Mouse (Mus musculus) activated CD4-positive, CD25-positive, alpha-beta regulatory T cell, adult 4 months (primary cell): Measurements from ENCODE around the gene Vsir. TPM values are rescaled to one million over a fixed set of nuclear protein-coding genes. Genes with fewer than 3 reads are reported as not detected.

Experiments used
- ATAC-seq: one replicate; pipeline ENCODE4 v1.8.0; 2017
- polyA plus RNA-seq, 2 experiments: library from polyadenylated mRNA; unstranded; fragments of 100-300 nt; shearing (Covaris generic); gene quantifications; one replicate each; pipeline ENCODE4 v1.2.1; 2017

The Vsir gene
- polyA plus RNA-seq = 100 to 1,000 TPM; 182 to 186 TPM

DNA sequence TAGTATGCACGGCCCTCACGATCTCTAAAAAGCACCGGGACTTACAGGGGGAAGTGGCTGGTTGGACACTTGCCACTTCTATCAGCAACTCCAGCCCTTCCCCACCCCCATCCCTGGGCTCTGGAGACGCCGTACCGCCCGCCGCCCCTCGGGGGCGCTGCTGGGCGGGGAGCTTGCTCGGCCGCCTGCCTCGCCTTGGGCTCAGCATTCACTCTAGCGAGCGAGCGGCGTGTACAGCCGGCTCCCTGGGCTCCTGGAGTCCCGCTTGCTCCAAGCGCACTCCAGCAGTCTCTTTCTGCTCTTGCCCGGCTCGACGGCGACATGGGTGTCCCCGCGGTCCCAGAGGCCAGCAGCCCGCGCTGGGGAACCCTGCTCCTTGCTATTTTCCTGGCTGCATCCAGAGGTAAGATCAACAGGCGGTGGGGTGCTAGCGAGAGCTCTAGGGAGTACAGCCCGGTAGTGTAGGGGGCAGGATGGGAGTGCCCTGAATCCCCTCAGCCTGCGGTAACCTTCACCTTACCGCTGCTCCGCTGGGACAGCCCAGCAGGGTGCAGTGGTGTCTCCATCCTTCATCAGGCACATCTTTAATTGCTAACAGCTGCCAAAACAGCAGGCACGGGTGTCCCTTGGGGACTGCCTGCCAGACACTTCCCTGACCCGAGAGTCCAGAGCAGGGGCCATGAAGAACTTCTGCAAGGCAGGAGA lies at the start of gene Vsir:
TSS of gene Vsir (plus strand) at position 151 of the 705 bp plus-strand sequence.
- ATAC-seq = peak; percentile 53

DNA sequence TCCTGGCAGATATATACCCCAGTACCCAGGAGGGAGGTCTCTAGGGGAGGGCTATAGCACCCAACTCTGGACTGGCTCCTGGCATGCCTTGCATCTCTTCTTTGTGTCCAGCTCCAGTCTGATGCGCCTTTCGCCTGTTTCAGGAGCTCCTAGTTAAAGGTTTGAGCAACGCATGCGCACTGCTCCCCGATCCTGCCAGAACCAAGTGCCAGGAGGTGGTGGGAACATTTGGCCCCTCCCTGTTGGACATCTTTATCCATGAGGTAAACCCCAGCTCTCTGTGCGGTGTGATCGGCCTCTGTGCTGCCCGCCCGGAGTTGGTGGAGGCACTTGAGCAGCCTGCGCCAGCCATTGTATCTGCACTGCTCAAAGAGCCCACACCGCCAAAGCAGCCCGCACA lies 47.0 kb upstream of the Vsir start:
- ATAC-seq = no peak

DNA sequence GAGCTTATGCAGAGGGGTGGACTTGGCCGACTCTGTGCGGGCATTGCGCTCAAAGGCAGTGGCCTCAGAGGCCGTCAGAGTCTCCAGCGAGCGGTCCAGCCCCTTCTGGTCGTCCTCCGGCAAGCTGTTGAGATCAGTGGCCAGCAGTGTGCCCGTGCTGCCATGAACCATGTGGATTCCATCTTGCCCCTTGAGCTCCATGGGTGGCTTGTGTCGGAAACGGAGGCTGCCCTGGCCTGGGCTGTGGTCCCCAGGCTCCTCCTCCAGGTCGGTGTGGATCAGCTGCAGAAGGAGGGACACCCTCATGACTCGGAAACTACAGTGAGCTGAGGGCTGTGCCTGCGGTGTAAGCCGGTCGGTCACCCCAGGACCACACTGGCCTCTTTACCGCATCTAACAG lies 43.2 kb upstream of the Vsir start:
- ATAC-seq = no peak

DNA sequence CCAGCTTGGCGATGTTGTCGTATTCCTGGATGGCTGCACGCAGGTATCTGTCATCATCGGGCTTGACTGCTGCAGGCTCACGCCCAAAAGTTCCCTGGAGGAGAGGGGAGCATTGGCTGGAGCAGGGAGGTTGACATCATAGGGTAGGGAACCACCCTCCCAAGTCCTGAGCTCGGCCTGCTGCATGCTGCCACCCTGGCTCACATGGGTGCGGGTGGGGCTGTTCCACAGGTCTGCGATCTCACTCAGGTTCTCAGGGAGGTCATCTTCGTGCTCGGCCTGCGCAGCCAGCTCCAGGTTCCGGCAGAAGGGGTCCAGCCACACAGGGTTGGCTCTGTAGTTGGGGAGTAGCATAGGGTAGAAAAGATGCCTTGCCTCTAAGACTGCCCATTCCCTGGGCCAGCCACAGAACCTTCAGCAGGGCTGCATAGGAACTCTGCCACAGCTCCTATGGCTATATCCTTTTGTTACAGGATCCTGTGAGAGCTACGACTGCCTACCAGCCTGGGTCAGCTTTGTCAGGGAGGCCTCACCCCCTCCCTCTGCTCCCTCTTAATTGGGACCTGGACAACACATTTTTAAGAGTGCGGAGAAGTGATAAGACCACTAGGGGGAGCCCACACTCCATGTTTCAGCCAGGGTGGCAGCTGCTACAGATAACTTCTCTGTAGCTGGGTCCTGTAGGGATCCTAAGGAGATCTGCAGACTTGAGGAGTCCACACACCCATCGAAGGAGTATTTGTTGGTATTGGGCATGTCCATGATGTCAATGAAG lies 41.6 kb upstream of the Vsir start:
- peak; percentile 82 for ATAC-seq

DNA sequence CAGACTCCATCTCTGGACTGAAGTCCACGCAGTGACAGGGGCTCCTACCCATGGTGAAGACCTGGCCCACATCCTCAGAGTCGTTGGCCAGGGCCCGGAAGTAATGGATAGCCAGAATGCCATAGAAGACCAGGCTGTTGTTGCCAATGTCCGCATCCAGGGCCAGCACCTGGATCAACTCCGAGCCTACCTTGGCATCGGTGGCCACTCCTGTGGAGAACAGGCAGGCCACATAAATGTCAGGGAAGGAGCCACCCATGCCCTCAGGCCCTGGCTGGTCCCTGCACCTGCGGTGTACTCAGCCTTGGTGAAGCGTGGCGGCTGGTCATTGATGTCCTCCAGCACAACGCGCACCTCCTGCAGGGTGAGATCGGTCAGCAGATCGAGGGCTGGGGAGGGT lies 36.0 kb upstream of the Vsir start:
- ATAC-seq = no peak

DNA sequence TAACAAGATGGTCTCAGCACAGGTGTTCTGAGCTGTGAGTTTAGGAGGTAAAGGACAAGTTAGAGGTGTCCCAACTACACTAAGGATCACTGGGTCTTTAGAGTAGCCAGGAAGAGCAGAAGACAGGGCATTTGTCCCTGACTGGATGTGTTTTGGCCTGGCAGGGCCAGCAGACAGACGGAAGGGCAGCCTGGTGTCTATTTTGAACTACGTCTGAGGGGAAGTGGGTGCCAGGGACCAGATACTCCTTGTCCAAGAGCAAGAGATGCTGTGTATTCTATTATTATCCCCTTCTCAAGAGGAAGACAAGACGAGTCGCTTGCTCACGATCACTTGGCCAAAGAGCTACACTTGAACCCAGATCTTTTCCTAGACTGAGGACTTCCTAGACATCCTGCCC lies 33.0 kb upstream of the Vsir start:
- ATAC-seq = no peak

DNA sequence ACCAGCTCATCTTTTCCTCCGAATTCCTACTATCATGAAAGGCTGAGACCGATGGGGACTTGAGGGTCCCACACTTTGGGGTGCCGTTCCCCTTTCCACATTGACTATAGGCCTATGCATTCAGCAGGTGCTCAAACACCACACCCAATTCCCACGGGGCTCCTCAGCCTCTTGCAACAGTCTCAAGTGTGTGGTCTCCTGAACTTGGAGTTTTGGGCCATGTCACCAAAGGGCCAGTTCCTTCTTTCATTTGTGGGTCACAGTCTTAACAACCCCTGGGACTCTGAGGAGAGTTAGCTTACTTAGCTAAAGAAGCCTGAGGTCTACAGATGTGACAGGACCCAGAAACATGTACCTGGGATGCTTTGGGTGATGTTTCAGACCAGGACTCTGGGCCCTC lies 30.5 kb upstream of the Vsir start:
- no peak for ATAC-seq

DNA sequence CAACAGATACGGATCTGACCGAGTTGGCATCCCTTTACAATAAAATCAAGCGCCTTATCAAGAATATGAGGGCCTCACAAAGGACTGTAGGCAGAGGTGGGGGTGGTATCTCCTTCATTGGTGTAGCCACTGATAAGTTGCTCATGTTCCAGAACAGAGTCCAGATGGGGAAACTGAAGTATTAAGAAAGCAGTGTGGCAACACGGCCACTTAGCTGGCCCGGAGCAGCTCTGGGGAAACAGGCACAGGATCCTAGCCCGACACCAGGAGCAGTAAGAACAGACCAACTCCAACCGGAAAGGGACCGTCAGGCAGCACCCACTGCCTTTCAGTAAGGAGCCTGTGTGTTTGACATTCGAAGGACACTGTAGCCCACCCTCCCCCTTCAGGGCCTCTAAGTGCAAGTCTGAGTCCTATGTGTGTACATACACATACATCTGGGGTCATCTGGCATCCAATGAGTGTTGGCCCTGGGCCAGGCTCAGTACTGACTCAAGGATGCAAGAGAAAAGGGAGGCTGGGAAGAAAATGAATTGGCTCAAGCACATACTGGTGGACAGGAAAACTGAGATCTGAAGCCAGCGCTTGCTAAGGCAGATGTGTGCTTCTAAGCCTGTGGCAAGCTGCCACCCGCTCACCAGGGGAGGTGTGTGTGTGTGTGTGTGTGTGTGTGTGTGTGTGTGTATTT lies 17.5 kb upstream of the Vsir start:
- ATAC-seq = no peak

DNA sequence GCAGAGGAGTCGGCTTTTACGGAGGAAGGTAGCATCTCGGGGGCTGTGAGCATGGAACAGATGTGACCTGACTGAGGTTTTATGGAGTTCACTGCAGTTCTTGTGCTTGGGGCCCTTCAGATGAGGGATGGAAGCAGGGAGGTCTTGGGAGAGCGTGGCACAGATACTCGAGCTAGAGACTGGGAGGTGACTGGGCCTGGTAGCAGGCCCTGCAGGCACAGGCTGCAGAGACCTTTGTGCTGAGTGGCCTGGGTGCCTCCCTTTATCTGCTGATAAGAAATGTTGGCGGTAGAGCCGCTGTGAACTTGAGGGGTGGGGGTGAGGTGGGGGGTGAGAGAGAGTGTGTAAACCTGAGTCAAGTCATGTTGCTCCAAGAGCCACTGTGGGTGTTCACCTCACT lies 12.1 kb upstream of the Vsir start:
- ATAC-seq = no peak

DNA sequence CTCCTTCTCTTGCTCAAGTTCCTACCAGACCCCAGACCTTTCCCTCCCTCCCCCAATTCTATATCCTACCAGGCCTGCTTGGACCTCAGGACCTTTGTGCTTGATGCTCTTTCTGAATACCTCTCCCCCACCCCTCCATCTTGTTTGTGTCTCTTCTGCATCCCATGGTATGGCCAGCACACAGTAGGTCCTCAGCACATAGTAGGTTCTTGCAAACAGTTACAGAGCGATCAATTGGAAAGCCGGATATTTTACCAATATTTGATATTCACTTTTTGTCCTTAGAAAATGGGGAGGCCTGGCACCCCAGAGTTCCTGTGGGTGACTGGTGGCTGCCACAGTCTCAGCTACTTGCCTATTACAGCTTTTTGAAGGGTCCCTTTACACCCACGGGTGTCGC lies 11.6 kb upstream of the Vsir start:
- ATAC-seq = no peak

DNA sequence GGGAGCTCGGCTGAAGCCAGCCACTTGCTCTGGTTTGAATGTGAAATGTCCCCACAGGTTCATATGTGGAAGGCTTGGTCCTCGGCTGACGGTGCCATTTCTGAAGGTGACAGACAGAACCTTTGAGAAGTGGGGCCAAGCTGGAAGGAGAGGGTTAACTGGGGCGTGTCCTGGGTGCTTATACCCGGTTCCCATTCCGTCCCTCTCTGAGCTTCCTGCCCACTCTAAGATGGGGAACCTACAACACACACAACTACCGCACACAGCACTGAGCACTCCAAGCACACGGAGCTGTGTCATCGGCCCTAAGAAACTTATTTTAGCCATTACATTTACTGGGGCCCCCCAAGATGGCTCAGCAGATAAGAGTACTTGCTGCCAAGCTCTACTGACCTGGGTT lies 5.1 kb upstream of the Vsir start:
- no peak for ATAC-seq

DNA sequence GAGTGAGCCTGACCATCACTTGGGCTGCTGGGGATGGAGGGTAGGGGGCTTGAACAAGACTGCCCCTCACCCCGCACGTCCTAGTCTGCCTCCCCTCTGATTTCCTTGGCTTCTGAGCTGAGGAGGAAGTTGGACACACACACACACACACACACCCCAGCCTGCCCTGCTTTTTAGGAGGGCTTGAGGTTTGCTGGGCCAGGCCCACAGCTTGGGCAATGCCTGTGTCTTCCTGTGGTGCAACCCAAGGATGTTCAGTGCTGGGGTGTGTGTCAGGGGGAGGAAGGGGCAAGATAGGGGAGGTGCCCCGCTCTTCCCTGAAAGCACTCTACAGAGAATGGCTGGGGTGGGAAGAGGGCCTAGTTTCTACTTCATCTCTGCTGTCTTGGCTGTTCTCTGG lies 2.5 kb upstream of the Vsir start:
- ATAC-seq = no peak

DNA sequence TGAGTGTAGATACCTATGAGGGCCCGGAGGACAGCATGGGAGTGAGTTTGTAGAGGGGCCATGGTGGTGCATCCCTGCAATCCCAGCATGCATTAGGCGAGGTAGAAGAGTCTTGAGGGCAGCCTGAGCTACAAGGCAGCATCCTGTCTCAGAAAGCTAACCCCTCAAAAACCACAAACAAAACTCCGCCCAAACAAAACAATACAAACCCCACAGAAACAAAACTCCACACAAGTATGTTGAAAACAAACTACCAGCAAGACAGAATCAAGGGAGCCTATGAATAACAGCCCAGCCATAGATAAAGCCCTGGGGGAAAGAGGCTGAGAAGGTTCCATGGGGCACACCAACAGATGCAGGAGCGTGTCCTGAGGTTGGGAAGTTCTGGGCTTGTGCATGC lies 595 bp upstream of the Vsir start:
- peak; percentile 9 for ATAC-seq

DNA sequence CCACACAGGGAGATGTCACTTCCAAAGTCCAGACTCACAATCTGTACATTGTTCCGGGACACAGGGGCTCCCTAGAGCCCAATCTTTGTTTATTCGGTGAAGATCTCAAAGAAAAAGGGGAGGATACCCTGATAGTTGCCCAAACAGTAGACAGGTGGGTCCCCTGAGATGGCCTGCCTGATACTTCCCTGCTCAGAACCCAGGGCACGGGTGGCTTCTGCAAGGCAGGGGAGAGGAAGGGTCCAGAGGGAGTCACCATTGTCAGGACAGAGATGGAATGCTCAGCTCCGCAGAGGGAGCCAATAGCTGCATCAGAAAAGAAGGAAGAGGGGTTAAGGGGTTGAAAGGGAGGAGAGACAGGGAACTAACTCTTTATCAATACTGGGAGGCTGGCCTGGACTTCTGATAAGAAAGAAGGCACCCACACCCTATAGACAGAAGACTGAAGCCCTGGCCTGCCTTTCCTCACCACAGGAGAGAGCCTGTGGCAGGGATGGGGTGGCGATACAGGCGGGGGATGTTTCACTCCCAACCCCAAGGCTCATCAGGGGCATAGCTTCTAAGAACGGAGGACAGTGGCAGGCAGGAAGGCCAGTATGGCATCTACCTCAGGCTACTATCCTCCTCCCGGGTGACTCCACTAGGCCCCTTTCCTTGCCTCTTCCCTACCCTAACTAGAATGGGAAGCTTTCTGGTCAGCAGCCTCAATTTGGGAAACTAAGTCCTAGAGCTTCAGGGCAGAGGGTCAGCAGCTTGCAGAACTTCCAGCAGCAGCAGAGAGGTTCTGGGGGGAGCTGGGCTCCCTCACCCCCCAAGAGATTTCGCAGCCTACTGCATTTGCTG lies 1.3 kb downstream of the Vsir start:
- ATAC-seq = no peak

DNA sequence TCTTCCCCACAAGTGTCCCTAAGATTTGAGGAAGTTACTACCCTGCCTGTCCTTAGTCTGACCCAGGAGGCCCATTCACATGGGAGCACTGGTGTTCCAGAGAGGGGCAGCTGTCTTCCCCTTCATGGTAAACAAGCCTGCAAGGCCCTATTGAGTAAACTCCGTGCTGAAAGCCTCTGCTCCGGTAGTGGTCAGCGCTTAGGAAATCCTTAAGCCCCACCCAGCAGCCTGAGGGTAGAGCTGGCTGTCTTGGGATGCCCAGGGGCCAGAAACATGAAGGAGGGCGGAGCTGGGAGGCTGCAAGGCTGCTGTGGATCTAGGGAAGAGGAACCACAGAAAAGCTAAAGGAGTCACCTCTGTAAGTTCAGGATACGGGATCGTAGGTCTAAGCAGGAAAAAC lies 2.4 kb downstream of the Vsir start:
- ATAC-seq = no peak

DNA sequence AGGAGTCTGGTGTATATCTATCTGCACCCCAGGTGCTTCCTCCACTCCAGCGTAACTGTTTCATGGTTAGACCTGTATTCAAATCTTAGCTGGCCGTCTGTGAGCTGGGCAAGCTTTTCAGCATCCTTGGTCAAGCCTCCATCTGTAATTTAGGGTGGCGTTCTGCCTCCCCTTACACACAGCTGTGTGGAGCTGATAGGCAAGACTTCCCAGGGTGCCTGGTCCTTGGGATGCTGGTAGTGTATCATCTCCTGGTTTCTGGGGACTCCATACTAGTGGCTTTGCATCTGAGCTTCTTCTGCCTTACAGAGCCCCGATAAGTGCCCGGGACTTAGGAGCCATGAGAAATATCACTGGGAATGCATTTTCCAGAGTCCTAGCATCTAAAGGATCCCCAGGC lies 3.0 kb downstream of the Vsir start:
- no peak for ATAC-seq

DNA sequence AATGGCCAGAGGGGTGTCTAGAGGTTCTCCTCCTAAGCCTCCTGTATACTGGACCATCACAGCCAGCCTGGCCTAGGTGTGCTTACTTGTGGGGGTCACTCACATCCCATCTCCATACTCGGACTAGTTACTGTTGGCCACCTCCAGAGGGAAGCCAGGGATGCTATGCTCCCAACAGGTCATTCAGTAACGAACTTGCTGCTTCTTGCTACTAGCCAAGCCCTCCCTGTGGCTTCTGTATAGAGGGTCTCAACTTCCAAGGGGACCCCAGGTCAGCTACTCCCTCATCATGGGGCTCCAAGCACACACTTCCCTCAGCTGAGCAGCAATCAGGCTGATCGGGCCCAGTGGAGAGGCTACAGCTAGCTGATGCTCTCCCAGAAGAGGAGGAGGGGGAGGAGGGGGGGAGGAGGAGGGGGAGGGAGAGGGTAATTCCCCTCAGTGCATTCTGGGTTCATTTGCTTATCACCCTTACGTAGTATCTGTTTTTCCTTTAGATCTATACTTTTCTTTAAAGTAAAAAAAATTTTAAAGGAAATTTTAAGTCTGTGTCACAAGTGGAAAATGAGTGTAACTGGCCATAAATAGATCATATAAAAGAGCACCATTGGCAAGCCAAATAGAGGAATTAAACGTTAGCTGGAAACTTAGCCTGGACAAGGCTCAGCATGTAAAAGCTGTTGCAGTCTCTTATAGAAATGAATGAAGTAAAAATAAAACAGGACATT lies 3.6 kb downstream of the Vsir start:
- ATAC-seq = peak; percentile 14

DNA sequence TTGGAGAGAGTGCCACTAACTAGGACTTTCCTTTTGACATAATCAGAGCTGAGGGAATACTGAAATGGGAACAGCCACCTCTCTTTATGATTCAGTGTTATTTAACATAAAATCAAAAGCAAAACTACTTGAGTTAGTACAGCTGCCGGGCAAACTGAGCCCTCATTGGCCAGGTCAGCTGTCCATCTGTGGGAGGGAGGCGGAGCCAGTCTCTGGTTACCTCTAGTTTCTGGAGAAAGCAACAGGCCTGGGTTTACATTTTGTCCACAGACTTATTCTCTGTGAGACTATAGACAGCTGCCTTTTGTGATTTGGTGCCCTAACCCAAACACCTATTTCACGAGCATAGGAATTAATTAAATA lies 4.1 kb downstream of the Vsir start:
- peak; percentile 45 for ATAC-seq

DNA sequence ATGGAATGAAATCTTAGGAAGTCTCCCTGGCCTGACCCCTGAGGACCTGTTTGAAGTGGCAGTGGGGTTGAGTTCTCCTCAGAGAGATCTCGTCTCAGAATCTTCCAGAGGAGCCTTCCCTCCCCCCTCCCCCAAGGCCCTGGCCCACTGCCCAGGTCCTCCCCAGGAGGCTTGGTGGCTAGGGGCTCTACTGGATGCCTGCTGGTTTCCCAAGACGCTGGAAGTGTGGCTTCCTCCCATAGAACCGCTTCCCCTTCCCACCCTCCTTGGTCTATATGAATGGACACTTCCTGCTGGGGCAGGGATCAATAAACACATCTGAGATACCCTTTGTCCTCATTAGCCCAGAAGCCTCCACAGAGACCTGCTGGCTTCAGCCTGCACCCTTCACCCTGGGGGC lies 4.6 kb downstream of the Vsir start:
- ATAC-seq = no peak

DNA sequence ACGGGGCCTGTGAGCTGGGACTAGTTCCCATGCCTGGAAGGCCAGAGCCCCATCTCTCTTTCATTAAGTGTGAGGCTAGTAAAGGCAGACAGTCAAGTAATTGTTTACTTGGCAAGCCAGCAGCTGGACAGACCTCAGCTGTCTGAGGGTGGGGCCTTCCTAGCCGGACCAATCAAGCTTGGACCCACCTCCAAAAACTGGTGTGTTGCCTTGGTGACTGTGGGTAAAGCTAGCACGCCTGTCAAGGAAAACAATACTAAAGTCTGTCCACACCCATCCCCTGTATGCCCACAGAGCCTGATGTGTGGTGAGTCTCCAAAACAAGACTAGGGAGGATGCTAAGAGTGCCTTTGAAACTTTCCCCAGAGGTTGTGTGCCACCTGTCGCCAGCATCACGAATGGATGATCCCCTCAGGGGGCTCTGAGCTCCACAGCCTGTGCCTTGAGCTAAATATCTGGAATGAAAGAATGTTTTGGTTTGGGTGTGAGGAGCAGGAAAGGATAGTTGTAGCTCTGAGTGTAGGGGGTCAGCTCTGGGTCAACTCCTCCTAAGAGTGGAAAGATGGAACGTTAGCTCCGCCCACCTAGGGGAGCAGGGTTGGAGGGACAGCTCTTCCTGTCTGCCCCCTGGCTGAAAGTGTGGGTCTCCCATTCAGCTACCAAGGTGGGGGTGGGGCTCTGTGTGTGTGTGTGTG lies 5.3 kb downstream of the Vsir start:
- peak; percentile 70 for ATAC-seq

DNA sequence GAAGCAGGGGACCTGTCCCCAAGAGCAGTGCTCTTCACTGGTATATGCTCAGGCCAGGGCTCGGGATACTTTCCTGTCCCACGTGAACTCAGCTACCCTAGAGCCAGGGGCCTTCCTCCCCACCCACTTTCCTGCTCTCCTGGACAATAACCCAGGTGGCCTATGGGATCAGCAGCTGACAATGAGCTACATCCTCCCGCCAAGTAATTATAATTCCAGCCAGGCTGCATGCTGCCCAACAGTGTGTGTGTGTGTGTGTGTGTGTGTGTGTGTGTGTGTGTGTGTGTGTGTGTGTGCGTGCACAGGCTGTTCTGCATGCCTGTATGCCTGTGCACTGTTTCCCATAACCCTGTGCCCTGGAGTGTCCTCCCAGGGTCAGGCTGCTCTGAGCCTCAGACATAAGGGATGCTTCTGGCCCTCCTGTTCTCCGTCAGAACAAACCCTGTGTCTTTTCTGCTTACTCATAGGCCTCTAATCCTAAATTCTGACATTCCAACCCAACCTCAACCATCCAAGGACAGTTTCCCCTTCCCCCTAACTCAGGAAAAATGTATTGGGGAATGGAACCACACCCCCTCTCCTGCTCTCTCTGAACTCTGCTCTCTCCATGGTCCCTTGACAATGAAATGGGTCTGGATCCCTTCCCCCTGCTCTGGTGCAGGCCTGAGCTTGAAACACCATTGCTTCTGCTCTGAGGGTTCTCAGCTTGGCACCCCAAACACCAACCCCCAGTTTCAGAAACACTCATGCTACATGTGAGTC lies 6.8 kb downstream of the Vsir start:
- no peak for ATAC-seq
